Mouse (Mus musculus): ENCODE measurements around the gene Misp. TPM values are rescaled to one million over a fixed set of nuclear protein-coding genes. Genes with fewer than 3 reads are reported as not detected.

Gene Misp
- total and polyA plus RNA-seq, 3 experiments, result 0.50 to 0.82 (median 0.52) TPM

- no peak overlapping the region for H3K4me3 ChIP-seq
- no peaks in the 10 kb centered on the region for H3K27me3 ChIP-seq (ENCODE audit: control insufficient read depth, insufficient read depth, low read length)
- TF ChIP-seq EP300 (IDR thresholded peaks at IDR 0.05; ENCODE audit: insufficient read depth, low read depth, low read length) (no peak), CTCF (IDR thresholded peaks at IDR 0.05) (no peak), POLR2A (IDR thresholded peaks at IDR 0.05; ENCODE audit: insufficient read depth, low read depth, low read length) (no peak)
- H3K27ac ChIP-seq, result no peak overlapping the region
- no peak overlapping the region for H3K9ac ChIP-seq (ENCODE audit: low read depth, low read length)
- peaks cover 4% of the 10 kb centered on the region for H3K4me1 ChIP-seq (ENCODE audit: control insufficient read depth, insufficient read depth, low read length)
- no peaks in the 10 kb centered on the region for H3K79me2 ChIP-seq (replicated peaks; ENCODE audit: control insufficient read depth, insufficient read depth, low read length)
- DNase-seq, result no peak
- 90% methylated on average over 17 of the region's 17 CpGs for WGBS
- no peaks in the 10 kb centered on the region for H3K36me3 ChIP-seq (ENCODE audit: control insufficient read depth, insufficient read depth, low read length)
- intact Hi-C loops (cut with DNase I), result loop anchor here (5.0 kb wide), 1 partner anchor 37 kb away; no protein-coding TSS in a partner anchor
Measured at GRCm38 (mm10) chr10:79819606-79820005, 1.2 kb upstream of the Misp start.

- Histone ChIP-seq H3K79me2 (replicated peaks; ENCODE audit: control insufficient read depth, insufficient read depth, low read length) (no peaks in the 10 kb centered on the region), H3K9ac (ENCODE audit: low read depth, low read length) (no peak overlapping the region), H3K36me3 (ENCODE audit: control insufficient read depth, insufficient read depth, low read length) (no peaks in the 10 kb centered on the region), H3K4me1 (ENCODE audit: control insufficient read depth, insufficient read depth, low read length) (peaks cover 5% of the 10 kb centered on the region), H3K4me3 (no peak overlapping the region), H3K27ac (no peak overlapping the region), H3K27me3 (ENCODE audit: control insufficient read depth, insufficient read depth, low read length) (no peaks in the 10 kb centered on the region)
- 80% methylated on average over 8 of the region's 8 CpGs for WGBS
- intact Hi-C loops (cut with DNase I), result no loop called here
- no peak for TF ChIP-seq EP300 (IDR thresholded peaks at IDR 0.05; ENCODE audit: insufficient read depth, low read depth, low read length)
- no peak for TF ChIP-seq CTCF (IDR thresholded peaks at IDR 0.05)
- no peak for TF ChIP-seq POLR2A (IDR thresholded peaks at IDR 0.05; ENCODE audit: insufficient read depth, low read depth, low read length)
- no peak for DNase-seq
Measured at GRCm38 (mm10) chr10:79820277-79820676, 512 bp upstream of the Misp start.

GRCm38 (mm10) chr10:79821731-79822130 is 942 bp downstream of the Misp start:
- no peaks in the 10 kb centered on the region for H3K36me3 ChIP-seq (ENCODE audit: control insufficient read depth, insufficient read depth, low read length)
- intact Hi-C loops (cut with DNase I), result no loop called here
- DNase-seq, result no peak
- 84% methylated on average over 12 of the region's 12 CpGs for WGBS
- no peaks in the 10 kb centered on the region for H3K79me2 ChIP-seq (replicated peaks; ENCODE audit: control insufficient read depth, insufficient read depth, low read length)
- no peak overlapping the region for H3K4me3 ChIP-seq
- H3K27me3 ChIP-seq (ENCODE audit: control insufficient read depth, insufficient read depth, low read length), result no peaks in the 10 kb centered on the region
- TF ChIP-seq POLR2A (IDR thresholded peaks at IDR 0.05; ENCODE audit: insufficient read depth, low read depth, low read length) (no peak), EP300 (IDR thresholded peaks at IDR 0.05; ENCODE audit: insufficient read depth, low read depth, low read length) (no peak), CTCF (IDR thresholded peaks at IDR 0.05) (no peak)
- H3K27ac ChIP-seq, result no peak overlapping the region
- H3K9ac ChIP-seq (ENCODE audit: low read depth, low read length), result no peak overlapping the region
- H3K4me1 ChIP-seq (ENCODE audit: control insufficient read depth, insufficient read depth, low read length), result peaks cover 5% of the 10 kb centered on the region

- Histone ChIP-seq H3K27ac (no peak overlapping the region), H3K9ac (ENCODE audit: low read depth, low read length) (no peak overlapping the region; the same call in 1 of the 2 replicates), H3K27me3 (ENCODE audit: control insufficient read depth, insufficient read depth, low read length) (no peaks in the 10 kb centered on the region), H3K4me3 (no peak overlapping the region), H3K36me3 (ENCODE audit: control insufficient read depth, insufficient read depth, low read length) (no peaks in the 10 kb centered on the region), H3K79me2 (replicated peaks; ENCODE audit: control insufficient read depth, insufficient read depth, low read length) (no peaks in the 10 kb centered on the region), H3K4me1 (ENCODE audit: control insufficient read depth, insufficient read depth, low read length) (peaks cover 5% of the 10 kb centered on the region)
- 52% methylated on average over 17 of the region's 17 CpGs for WGBS
- TF ChIP-seq POLR2A (IDR thresholded peaks at IDR 0.05; ENCODE audit: insufficient read depth, low read depth, low read length) (no peak), EP300 (IDR thresholded peaks at IDR 0.05; ENCODE audit: insufficient read depth, low read depth, low read length) (no peak), CTCF (IDR thresholded peaks at IDR 0.05) (no peak)
- intact Hi-C loops (cut with DNase I), result no loop called here
- no peak for DNase-seq
Measured at GRCm38 (mm10) chr10:79822372-79822771, 1.6 kb downstream of the Misp start.

- Histone ChIP-seq H3K79me2 (replicated peaks; ENCODE audit: control insufficient read depth, insufficient read depth, low read length) (no peaks in the 10 kb centered on the region), H3K4me1 (ENCODE audit: control insufficient read depth, insufficient read depth, low read length) (peaks cover 5% of the 10 kb centered on the region), H3K36me3 (ENCODE audit: control insufficient read depth, insufficient read depth, low read length) (no peaks in the 10 kb centered on the region), H3K27me3 (ENCODE audit: control insufficient read depth, insufficient read depth, low read length) (no peaks in the 10 kb centered on the region), H3K4me3 (no peak overlapping the region), H3K27ac (no peak overlapping the region), H3K9ac (ENCODE audit: low read depth, low read length) (no peak overlapping the region)
- 75% methylated on average over 6 of the region's 6 CpGs for WGBS
- no peak for DNase-seq
- no peak for TF ChIP-seq POLR2A (IDR thresholded peaks at IDR 0.05; ENCODE audit: insufficient read depth, low read depth, low read length)
- intact Hi-C loops (cut with DNase I), result no loop called here
Measured at GRCm38 (mm10) chr10:79823011-79823410, 2.2 kb downstream of the Misp start.

- Histone ChIP-seq H3K27me3 (ENCODE audit: control insufficient read depth, insufficient read depth, low read length) (no peaks in the 10 kb centered on the region), H3K36me3 (ENCODE audit: control insufficient read depth, insufficient read depth, low read length) (no peaks in the 10 kb centered on the region), H3K27ac (peak overlapping the region; percentile 57; the same call in 1 of the 2 replicates), H3K4me3 (no peak overlapping the region), H3K79me2 (replicated peaks; ENCODE audit: control insufficient read depth, insufficient read depth, low read length) (no peaks in the 10 kb centered on the region), H3K9ac (ENCODE audit: low read depth, low read length) (no peak overlapping the region), H3K4me1 (ENCODE audit: control insufficient read depth, insufficient read depth, low read length) (peaks cover 5% of the 10 kb centered on the region)
- TF ChIP-seq EP300 (IDR thresholded peaks at IDR 0.05; ENCODE audit: insufficient read depth, low read depth, low read length), result no peak
- no peak for TF ChIP-seq POLR2A (IDR thresholded peaks at IDR 0.05; ENCODE audit: insufficient read depth, low read depth, low read length)
- no peak for TF ChIP-seq CTCF (IDR thresholded peaks at IDR 0.05)
- peak; percentile 26 to 38 for DNase-seq
- intact Hi-C loops (cut with DNase I), result no loop called here
- WGBS, result 31% methylated on average over 6 of the region's 6 CpGs
Measured at GRCm38 (mm10) chr10:79824413-79824812, 3.6 kb downstream of the Misp start.

Data from heart, adult 2 months (tissue).